Mouse (Mus musculus): ENCODE measurements around the gene Clpb. TPM values are rescaled to one million over a fixed set of nuclear protein-coding genes. Genes with fewer than 3 reads are reported as not detected.

Clpb gene
- polyA plus RNA-seq, 1 experiment from 2014 or later, result 30.3 TPM

GRCm38 (mm10) chr7:101761899-101762780 is 98.7 kb downstream of the Clpb start:
- DNase-seq, result no peak

GRCm38 (mm10) chr7:101767335-101767907 is 104.0 kb downstream of the Clpb start:
- DNase-seq (no peak), ATAC-seq (ENCODE audit: low read depth) (no peak)
- H3K27me3 ChIP-seq, result no peaks in the 10 kb centered on the region
- no peak overlapping the region for H3K4me2 ChIP-seq
- H3K9me3 ChIP-seq (replicated peaks), result no peaks in the 10 kb centered on the region
- H3K9ac ChIP-seq, result no peak overlapping the region
- no peaks in the 10 kb centered on the region for H3K4me1 ChIP-seq (replicated peaks)
- 64% methylated on average over 5 of the region's 5 CpGs for WGBS (ENCODE audit: insufficient replicate concordance)
- H3K4me3 ChIP-seq (replicated peaks), result no peak overlapping the region
- H3K27ac ChIP-seq, result no peak overlapping the region
- no peaks in the 10 kb centered on the region for H3K36me3 ChIP-seq

More at GRCm38 (mm10) chr7:101761899-101762780, 98.7 kb downstream of the Clpb start:
- Histone ChIP-seq H3K9me3 (replicated peaks) (no peaks in the 10 kb centered on the region), H3K4me2 (no peak overlapping the region), H3K4me1 (replicated peaks) (no peaks in the 10 kb centered on the region), H3K27me3 (no peaks in the 10 kb centered on the region), H3K27ac (no peak overlapping the region), H3K4me3 (replicated peaks) (no peak overlapping the region), H3K9ac (no peak overlapping the region), H3K36me3 (no peaks in the 10 kb centered on the region)
- 83% methylated on average over 11 of the region's 11 CpGs for WGBS (ENCODE audit: insufficient replicate concordance)
- no peak for ATAC-seq (ENCODE audit: low read depth)

GRCm38 (mm10) chr7:101770051-101770450 is 106.6 kb downstream of the Clpb start:
- no peaks in the 10 kb centered on the region for H3K9me3 ChIP-seq (replicated peaks)
- no peaks in the 10 kb centered on the region for H3K27me3 ChIP-seq
- 79% methylated on average over 7 of the region's 7 CpGs for WGBS (ENCODE audit: insufficient replicate concordance)
- no peak overlapping the region for H3K9ac ChIP-seq
- no peak overlapping the region for H3K4me3 ChIP-seq (replicated peaks)
- no peaks in the 10 kb centered on the region for H3K4me1 ChIP-seq (replicated peaks)
- ATAC-seq (ENCODE audit: low read depth) (no peak), DNase-seq (no peak)
- H3K4me2 ChIP-seq, result no peak overlapping the region
- no peak overlapping the region for H3K27ac ChIP-seq
- no peaks in the 10 kb centered on the region for H3K36me3 ChIP-seq

- Histone ChIP-seq H3K36me3 (no peaks in the 10 kb centered on the region), H3K9me3 (replicated peaks) (no peaks in the 10 kb centered on the region), H3K4me1 (replicated peaks) (no peaks in the 10 kb centered on the region), H3K27me3 (no peaks in the 10 kb centered on the region), H3K4me2 (no peak overlapping the region), H3K9ac (no peak overlapping the region), H3K27ac (no peak overlapping the region), H3K4me3 (replicated peaks) (no peak overlapping the region)
- 71% methylated on average over 1 of the region's 1 CpGs for WGBS (ENCODE audit: insufficient replicate concordance)
- no peak for DNase-seq
- ATAC-seq (ENCODE audit: low read depth), result no peak
Observed at GRCm38 (mm10) chr7:101771604-101772003, 108.2 kb downstream of the Clpb start.

GRCm38 (mm10) chr7:101772687-101773086 is 109.3 kb downstream of the Clpb start:
- no peaks in the 10 kb centered on the region for H3K4me1 ChIP-seq (replicated peaks)
- H3K4me3 ChIP-seq (replicated peaks), result no peak overlapping the region
- ATAC-seq (ENCODE audit: low read depth) (no peak), DNase-seq (no peak)
- no peaks in the 10 kb centered on the region for H3K27me3 ChIP-seq
- no peak overlapping the region for H3K9ac ChIP-seq
- no peak overlapping the region for H3K27ac ChIP-seq
- no peak overlapping the region for H3K4me2 ChIP-seq
- no peaks in the 10 kb centered on the region for H3K36me3 ChIP-seq
- 67% methylated on average over 8 of the region's 8 CpGs for WGBS (ENCODE audit: insufficient replicate concordance)
- no peaks in the 10 kb centered on the region for H3K9me3 ChIP-seq (replicated peaks)

GRCm38 (mm10) chr7:101777053-101777452 is 113.6 kb downstream of the Clpb start:
- 62% methylated on average over 1 of the region's 1 CpGs for WGBS (ENCODE audit: insufficient replicate concordance)
- ATAC-seq (ENCODE audit: low read depth), result no peak
- Histone ChIP-seq H3K36me3 (peaks cover 6% of the 10 kb centered on the region; the same call in 1 of the 2 replicates), H3K9ac (no peak overlapping the region), H3K4me2 (no peak overlapping the region), H3K9me3 (replicated peaks) (no peaks in the 10 kb centered on the region), H3K27ac (no peak overlapping the region), H3K4me1 (replicated peaks) (no peaks in the 10 kb centered on the region), H3K4me3 (replicated peaks) (no peak overlapping the region), H3K27me3 (no peaks in the 10 kb centered on the region)
- DNase-seq, result no peak

- no peak for DNase-seq
- Histone ChIP-seq H3K9me3 (replicated peaks) (no peaks in the 10 kb centered on the region), H3K4me3 (replicated peaks) (peak within 1 kb of the TSS; percentile 12), H3K27ac (no peak within 1 kb of the TSS), H3K36me3 (no peaks in the 10 kb centered on the region), H3K9ac (no peak within 1 kb of the TSS), H3K27me3 (peaks cover 75% of the 10 kb centered on the region), H3K4me1 (replicated peaks) (peaks cover 19% of the 10 kb centered on the region; the same call in 1 of the 2 replicates), H3K4me2 (peak within 1 kb of the TSS; percentile 36)
- 3% methylated on average over 45 of the region's 45 CpGs for WGBS (ENCODE audit: insufficient replicate concordance)
- ATAC-seq (ENCODE audit: low read depth), result no peak
Observed at GRCm38 (mm10) chr7:101817861-101818401, 154.5 kb downstream of the Clpb start, which contains the start of gene Phox2a. Phox2a (plus strand) TSS chr7:101818313.

GRCm38 (mm10) chr7:101820295-101821030 is 157.0 kb downstream of the Clpb start:
- H3K4me3 ChIP-seq (replicated peaks), result no peak overlapping the region; the same call in 1 of the 2 replicates
- H3K36me3 ChIP-seq, result peaks cover 8% of the 10 kb centered on the region; the same call in 1 of the 2 replicates
- peaks cover 19% of the 10 kb centered on the region; the same call in 1 of the 2 replicates for H3K4me1 ChIP-seq (replicated peaks)
- no peaks in the 10 kb centered on the region for H3K9me3 ChIP-seq (replicated peaks)
- 3% methylated on average over 35 of the region's 35 CpGs for WGBS (ENCODE audit: insufficient replicate concordance)
- peaks cover 83% of the 10 kb centered on the region for H3K27me3 ChIP-seq
- DNase-seq, result no peak
- H3K9ac ChIP-seq, result no peak overlapping the region
- ATAC-seq (ENCODE audit: low read depth), result no peak
- H3K27ac ChIP-seq, result no peak overlapping the region
- H3K4me2 ChIP-seq, result peak overlapping the region; percentile 26; the same call in 1 of the 2 replicates

GRCm38 (mm10) chr7:101821571-101822501 is 158.4 kb downstream of the Clpb start:
- peak; percentile 45 for ATAC-seq (ENCODE audit: low read depth)
- no peak for DNase-seq

More at GRCm38 (mm10) chr7:101821571-101822501, 158.4 kb downstream of the Clpb start:
- Histone ChIP-seq H3K27me3 (peaks cover 76% of the 10 kb centered on the region), H3K9ac (peak overlapping the region; percentile 38; the same call in 1 of the 2 replicates), H3K36me3 (peaks cover 11% of the 10 kb centered on the region; the same call in 1 of the 2 replicates), H3K4me1 (replicated peaks) (peaks cover 19% of the 10 kb centered on the region; the same call in 1 of the 2 replicates), H3K27ac (no peak overlapping the region), H3K9me3 (replicated peaks) (no peaks in the 10 kb centered on the region), H3K4me3 (replicated peaks) (peak overlapping the region; percentile 51), H3K4me2 (peak overlapping the region; percentile 66)
- 1% methylated on average over 69 of the region's 71 CpGs for WGBS (ENCODE audit: insufficient replicate concordance)
